Mouse (Mus musculus) ovary, postnatal 10 days (tissue): Measurements from ENCODE around the gene Ccdc74a.
"Not testable (repeated sequence)": the region's sequence is repeated elsewhere in the genome, so short reads cannot be mapped to it uniquely, and the experiment has no call there.

ENCODE experiments used
- DNase-seq: peaks from one replicate; pipeline ENCODE4 v3.0.0; 2022; ENCODE audit warnings: low spot score

Ccdc74a gene

GRCm38 (mm10) chr16:17646310-17647114, at the start of gene Ccdc74a:
Ccdc74a (plus strand) TSS chr16:17646470.
- DNase-seq: peak; percentile 42

GRCm38 (mm10) chr16:17600944-17601562, 45.2 kb upstream of the Ccdc74a start:
- DNase-seq: no peak

GRCm38 (mm10) chr16:17604941-17605340, 41.3 kb upstream of the Ccdc74a start:
- DNase-seq: no peak

- DNase-seq: no peak
Observed at GRCm38 (mm10) chr16:17605684-17606083, 40.6 kb upstream of the Ccdc74a start.

- DNase-seq: no peak
Observed at GRCm38 (mm10) chr16:17611383-17611782, 34.9 kb upstream of the Ccdc74a start.

- DNase-seq: not testable (repeated sequence)
Observed at GRCm38 (mm10) chr16:17614740-17615139, 31.5 kb upstream of the Ccdc74a start.

GRCm38 (mm10) chr16:17616212-17616611, 30.1 kb upstream of the Ccdc74a start:
- no peak for DNase-seq

- no peak for DNase-seq
Observed at GRCm38 (mm10) chr16:17617922-17618565, 28.2 kb upstream of the Ccdc74a start.

- peak; percentile 96 for DNase-seq
Observed at GRCm38 (mm10) chr16:17619198-17620105, 26.8 kb upstream of the Ccdc74a start, which contains the start of gene Smpd4. Smpd4 (plus strand) TSS chr16:17619354.

GRCm38 (mm10) chr16:17621936-17622335, 24.3 kb upstream of the Ccdc74a start:
- DNase-seq: no peak

GRCm38 (mm10) chr16:17625488-17626268, 20.6 kb upstream of the Ccdc74a start:
- DNase-seq: no peak

- DNase-seq: no peak
Observed at GRCm38 (mm10) chr16:17626269-17626555, 20.1 kb upstream of the Ccdc74a start.

GRCm38 (mm10) chr16:17632580-17632979, 13.7 kb upstream of the Ccdc74a start:
- no peak for DNase-seq

GRCm38 (mm10) chr16:17633481-17634181, 12.6 kb upstream of the Ccdc74a start:
- no peak for DNase-seq

- no peak for DNase-seq
Observed at GRCm38 (mm10) chr16:17636904-17637303, 9.4 kb upstream of the Ccdc74a start.

- no peak for DNase-seq
Observed at GRCm38 (mm10) chr16:17637610-17638009, 8.7 kb upstream of the Ccdc74a start.

- DNase-seq: no peak
Observed at GRCm38 (mm10) chr16:17638036-17638628, 8.1 kb upstream of the Ccdc74a start.

GRCm38 (mm10) chr16:17639081-17639480, 7.2 kb upstream of the Ccdc74a start:
- DNase-seq: no peak

GRCm38 (mm10) chr16:17639951-17640350, 6.3 kb upstream of the Ccdc74a start:
- DNase-seq: no peak

- DNase-seq: no peak
Observed at GRCm38 (mm10) chr16:17640706-17641105, 5.6 kb upstream of the Ccdc74a start.
